ENCODE assay signal across 8 mouse cellular contexts in the genomic region with DNA sequence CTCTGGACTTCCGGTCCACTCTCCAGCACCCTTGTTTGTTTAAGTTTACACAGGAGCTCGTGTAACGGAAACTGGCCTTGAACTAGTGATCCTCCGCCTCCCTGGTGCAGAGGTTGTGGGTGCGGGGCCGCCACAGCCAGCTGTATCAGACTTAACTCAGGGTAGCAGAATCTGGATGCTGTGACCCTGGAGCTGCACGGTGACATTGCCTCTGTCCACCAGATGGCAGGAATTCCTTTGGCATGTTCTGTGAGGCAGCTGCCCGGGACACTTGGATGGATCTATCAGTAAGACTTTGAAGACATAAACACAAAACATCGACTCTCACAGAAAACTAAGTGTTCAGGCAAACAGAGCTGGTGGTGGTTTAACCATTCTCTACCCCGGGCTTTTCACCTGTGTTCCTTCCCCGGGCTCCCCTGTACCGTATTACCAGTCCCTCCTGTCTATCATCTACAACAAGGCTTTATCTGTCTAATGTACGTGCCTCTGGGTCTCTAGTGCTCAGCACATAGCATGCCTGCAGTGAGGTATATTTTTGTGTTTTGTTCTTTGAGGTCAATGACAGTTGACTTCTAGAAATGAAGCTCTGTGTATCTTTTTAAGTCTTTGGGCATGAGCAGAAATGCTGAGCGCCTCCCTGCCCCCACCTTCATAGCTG. TPM values are rescaled to one million over a fixed set of nuclear protein-coding genes. Genes with fewer than 3 reads are reported as not detected.
DNase-seq lines count a peak whose midpoint lies in the region; ATAC-seq and TF ChIP-seq lines count a peak whose summit lies in the region.

No protein-coding gene starts in this region.

- in situ Hi-C loops in ES-E14 (cut with MboI; ENCODE audit: low sequenced_read_pairs in 2 of 2, unreplicated experiment in 2 of 2): loop anchor here in 1 of 2 experiments (10.0 kb wide), 1 partner anchor 324 kb away; no protein-coding TSS in a partner anchor

- H3K4me3 ChIP-seq in ES-E14 (ENCODE audit: insufficient read depth in 1 of 2, low read depth in 1 of 2, low read length in 2 of 2, poor library complexity in 1 of 2, severe bottlenecking in 1 of 2): no peak overlapping the region
- no peak overlapping the region for H3K4me3 ChIP-seq in embryonic facial prominence, embryonic 15.5 days (replicated peaks)
- H3K4me3 ChIP-seq in lung, embryonic 15.5 days: no peak overlapping the region

- no peaks in the 10 kb centered on the region for H3K27me3 ChIP-seq in embryonic facial prominence, embryonic 15.5 days
- no peaks in the 10 kb centered on the region for H3K27me3 ChIP-seq in lung, embryonic 15.5 days

- H3K9ac ChIP-seq in ES-E14 (ENCODE audit: insufficient read depth, low read depth, low read length, poor library complexity, severe bottlenecking): no peak overlapping the region
- no peak overlapping the region for H3K9ac ChIP-seq in embryonic facial prominence, embryonic 15.5 days
- no peak overlapping the region for H3K9ac ChIP-seq in lung, embryonic 15.5 days

- peak; percentile 58; the same call in 1 of the 2 replicates for ATAC-seq in embryonic facial prominence, embryonic 15.5 days (ENCODE audit: insufficient number of reproducible peaks, low FRiP score, low TSS enrichment, low read depth)
- ATAC-seq in lung, embryonic 15.5 days (ENCODE audit: borderline replicate concordance, extremely low read depth, low FRiP score, low TSS enrichment): 0 out of 2 replicates have a peak, but pooled peaks have one; percentile 46
- ATAC-seq in erythroid progenitor cell, adult 5-6 weeks (replicated peaks; ENCODE audit: low FRiP score, poor library complexity, severe bottlenecking): no peak

- H3K4me1 ChIP-seq in ES-E14 (ENCODE audit: control insufficient read depth in 2 of 2, insufficient read depth in 2 of 2, low read length in 2 of 2, poor library complexity in 1 of 2): peaks cover 0 to 5% of the 10 kb centered on the region in 2 experiments; a peak in 1 of 4 replicates
- H3K4me1 ChIP-seq in embryonic facial prominence, embryonic 15.5 days: peaks cover 25% of the 10 kb centered on the region
- peaks cover 32% of the 10 kb centered on the region for H3K4me1 ChIP-seq in lung, embryonic 15.5 days

- intact Hi-C loops in heart, postnatal 25 days (cut with DNase I): loop anchor here (1.0 to 5.0 kb wide), 3 partner anchors 130 to 330 kb away; no protein-coding TSS in a partner anchor

- no peaks in the 10 kb centered on the region for H3K36me3 ChIP-seq in ES-E14 (ENCODE audit: control insufficient read depth, insufficient read depth, low read length, poor library complexity, severe bottlenecking)
- no peaks in the 10 kb centered on the region for H3K36me3 ChIP-seq in embryonic facial prominence, embryonic 15.5 days
- no peaks in the 10 kb centered on the region for H3K36me3 ChIP-seq in lung, embryonic 15.5 days

- no peaks in the 10 kb centered on the region for H3K9me3 ChIP-seq in ES-E14 (ENCODE audit: control insufficient read depth, insufficient read depth, low read depth, low read length)
- H3K9me3 ChIP-seq in embryonic facial prominence, embryonic 15.5 days (replicated peaks): no peaks in the 10 kb centered on the region
- no peaks in the 10 kb centered on the region for H3K9me3 ChIP-seq in lung, embryonic 15.5 days

- DNase-seq in ES-E14 (ENCODE audit: low read depth, low spot score): peak; percentile 19
- DNase-seq in adrenal gland, postnatal 25 days: peak; percentile 56
- DNase-seq in heart, postnatal 25 days (ENCODE audit: low spot score): peak; percentile 42
- peak; percentile 36 for DNase-seq in layer of hippocampus, adult 11-12 months (ENCODE audit: low spot score)
- DNase-seq in ovary, postnatal 36 days (ENCODE audit: low spot score): peak; percentile 62

- 0 out of 2 replicates have a peak overlapping the region, but pooled peaks have one; percentile 21 for H3K4me2 ChIP-seq in embryonic facial prominence, embryonic 15.5 days (replicated peaks)
- peak overlapping the region; percentile 39 for H3K4me2 ChIP-seq in lung, embryonic 15.5 days

- 31% methylated on average over 14 of the region's 14 CpGs for WGBS in embryonic facial prominence, embryonic 15.5 days
- 14% methylated on average over 14 of the region's 14 CpGs for WGBS in lung, embryonic 15.5 days

- H3K27ac ChIP-seq in ES-E14 (ENCODE audit: insufficient read depth, low read depth, low read length, poor library complexity, severe bottlenecking): no peak overlapping the region
- no peak overlapping the region; the same call in 1 of the 2 replicates for H3K27ac ChIP-seq in embryonic facial prominence, embryonic 15.5 days (replicated peaks)
- peak overlapping the region; percentile 51 for H3K27ac ChIP-seq in lung, embryonic 15.5 days

TF ChIP-seq in ES-E14, 5 proteins besides CTCF, POLR2A, EP300 and RAD21:
- no peak for TF ChIP-seq HCFC1 (IDR thresholded peaks at IDR 0.05; ENCODE audit: borderline replicate concordance, insufficient read depth, low read length)
- peak; percentile 32; the same call in 1 of the 2 replicates for TF ChIP-seq ZC3H11A (IDR thresholded peaks at IDR 0.05; ENCODE audit: borderline replicate concordance, low read depth, low read length)

RNA-seq across cellular contexts. Expression of a gene that starts 26.6 kb away (rescaled TPM):
- 25.0 and 25.3 TPM in 2 replicates for total RNA-seq in ES-E14 (2012; rRNA removed)
- total RNA-seq in adrenal gland, postnatal 25 days (2021): 5.6 and 5.9 TPM in 2 replicates
- polyA plus RNA-seq in embryonic facial prominence, embryonic 15.5 days (2015; fragmentation: Nextera tagmentation; extraction: Ambion mirVana): 38.3 and 39.0 TPM in 2 replicates
- 1 to 10 TPM in 1 of 2 experiments, under 1 TPM in 1; 0.65 to 1.2 TPM for total RNA-seq in heart, postnatal 25 days (2021)
- 47.4 and 49.5 TPM in 2 replicates for polyA plus RNA-seq in lung, embryonic 15.5 days (2015; fragmentation: Nextera tagmentation; extraction: Ambion mirVana)
- total RNA-seq in erythroid progenitor cell, adult 5-6 weeks (2015; ENCODE audit: low replicate concordance): 45.4 and 69.6 TPM in 2 replicates
- 17.3 and 52.6 TPM in 2 replicates for total RNA-seq in erythroid progenitor cell, adult 5-6 weeks (2017; ENCODE audit: low replicate concordance)
